Mouse (Mus musculus) liver, adult 2 months (tissue): ENCODE results near the gene Nlrp6. TPM values are rescaled to one million over a fixed set of nuclear protein-coding genes. Genes with fewer than 3 reads are reported as not detected.
A peak's percentile ranks its signal among the peaks of the same experiment; 100 is the strongest.

Source experiments
- DNase-seq: peaks from one replicate; pipeline ENCODE4 v3.0.0-alpha.2; 2011; ENCODE audit warnings: low read depth, low spot score; ENCODE audit errors: extremely low read depth
- H3K27ac ChIP-seq: fragments of 200-500 bp; replicated peaks from 2 replicates; pipeline ENCODE4 v1.5.1; 2012; ENCODE audit warnings: low read depth, mild to moderate bottlenecking, control low read depth, inconsistent platforms, low read length; ENCODE audit not compliant: insufficient read depth
- H3K27me3 ChIP-seq: fragments of 200-500 bp; 2 replicates; pipeline ENCODE4 v1.6.1; 2012; ENCODE audit warnings: mild to moderate bottlenecking, moderate library complexity, low read length, inconsistent platforms; ENCODE audit not compliant: control insufficient read depth, insufficient read depth
- H3K36me3 ChIP-seq: fragments of 200-500 bp; 2 replicates; pipeline ENCODE4 v1.6.1; 2012; ENCODE audit warnings: low read length, inconsistent platforms; ENCODE audit not compliant: control insufficient read depth, insufficient read depth
- H3K4me1 ChIP-seq: fragments of 200-500 bp; 2 replicates; pipeline ENCODE4 v1.6.1; 2011; ENCODE audit warnings: low read length; ENCODE audit not compliant: control insufficient read depth, insufficient read depth
- H3K4me3 ChIP-seq: fragments of 200-500 bp; 2 replicates; pipeline ENCODE4 v1.5.1; 2011; ENCODE audit warnings: low read depth, mild to moderate bottlenecking, control low read depth, low read length, moderate library complexity; ENCODE audit not compliant: insufficient read depth
- H3K79me2 ChIP-seq: fragments of 200-500 bp; 2 replicates; pipeline ENCODE4 v1.6.1; 2012; ENCODE audit warnings: inconsistent platforms, mild to moderate bottlenecking, low read length, moderate library complexity; ENCODE audit not compliant: control insufficient read depth, insufficient read depth
- H3K9ac ChIP-seq: fragments of 200-500 bp; 2 replicates; pipeline ENCODE4 v1.6.1; 2012; ENCODE audit warnings: low read depth, mild to moderate bottlenecking, control low read depth, inconsistent platforms, low read length
- CTCF ChIP-seq: fragments of 200-500 bp; IDR thresholded peaks from 2 replicates; pipeline ENCODE4 v1.5.1; 2011; ENCODE audit warnings: low read depth, low read length, control low read depth
- POLR2A ChIP-seq: fragments of 200-500 bp; IDR thresholded peaks from 2 replicates; pipeline ENCODE4 v1.6.1; 2011; ENCODE audit warnings: low read length, control low read depth; ENCODE audit not compliant: insufficient read depth; ENCODE audit errors: extremely low read depth
- WGBS: fragments of 180-500 bp; shearing (Covaris S2); methylation state at CpG from one replicate; pipeline ENCODE4 v1.1.7; 2018; 5-methylcytosine and 5-hydroxymethylcytosine counted together
- polyA plus RNA-seq: library from polyadenylated mRNA; depleted of rRNA; stranded (reverse); fragments of >200 nt; gene quantifications from 2 replicates; pipeline ENCODE4 v1.2.3, GENCODE M21; 2012
- total RNA-seq: library from RNA; depleted of rRNA; stranded (reverse); fragments of >200 nt; gene quantifications from 2 replicates; pipeline ENCODE4 v1.2.3, GENCODE M21; 2014

Gene Nlrp6
- total and polyA plus RNA-seq, 2 experiments: 28.9 to 119 TPM

- Histone ChIP-seq H3K9ac (peak overlapping the region; percentile 2; the same call in 1 of the 2 replicates), H3K27ac (peak overlapping the region; percentile 39; the same call in 1 of the 2 replicates), H3K27me3 (no peaks in the 10 kb centered on the region)
Measured at GRCm38 (mm10) chr7:140923070-140923775, 2.5 kb downstream of the Nlrp6 start.

GRCm38 (mm10) chr7:140927181-140927580, 6.5 kb downstream of the Nlrp6 start:
- H3K4me1 ChIP-seq: peaks cover 24% of the 10 kb centered on the region
- H3K79me2 ChIP-seq: no peaks in the 10 kb centered on the region
- 66% methylated on average over 6 of the region's 6 CpGs for WGBS
- H3K27me3 ChIP-seq: no peaks in the 10 kb centered on the region
- no peak overlapping the region for H3K9ac ChIP-seq
- H3K27ac ChIP-seq: no peak overlapping the region; the same call in 1 of the 2 replicates
- H3K4me3 ChIP-seq: no peak overlapping the region
- TF ChIP-seq POLR2A (no peak), CTCF (no peak)
- peaks cover 30% of the 10 kb centered on the region for H3K36me3 ChIP-seq
- peak; percentile 77 for DNase-seq

More at GRCm38 (mm10) chr7:140923070-140923775, 2.5 kb downstream of the Nlrp6 start:
- H3K36me3 ChIP-seq: peaks cover 30% of the 10 kb centered on the region; the same call in 1 of the 2 replicates
- no peaks in the 10 kb centered on the region for H3K79me2 ChIP-seq
- peaks cover 29% of the 10 kb centered on the region for H3K4me1 ChIP-seq
- peak; percentile 79 for DNase-seq
- H3K4me3 ChIP-seq: no peak overlapping the region
- 31% methylated on average over 30 of the region's 30 CpGs for WGBS
- TF ChIP-seq CTCF: no peak
- TF ChIP-seq POLR2A: no peak

- Histone ChIP-seq H3K79me2 (no peaks in the 10 kb centered on the region; the same call in 1 of the 2 replicates), H3K27ac (no peak overlapping the region), H3K4me1 (peaks cover 5% of the 10 kb centered on the region; the same call in 1 of the 2 replicates), H3K27me3 (no peaks in the 10 kb centered on the region), H3K36me3 (no peaks in the 10 kb centered on the region), H3K9ac (no peak overlapping the region), H3K4me3 (no peak overlapping the region)
- WGBS: 57% methylated on average over 3 of the region's 3 CpGs
- TF ChIP-seq CTCF (peak; percentile 67), POLR2A (no peak)
- peak; percentile 58 for DNase-seq
Measured at GRCm38 (mm10) chr7:140938436-140938835, 17.7 kb downstream of the Nlrp6 start.

- TF ChIP-seq POLR2A (no peak), CTCF (no peak)
- no peaks in the 10 kb centered on the region for H3K36me3 ChIP-seq
- WGBS: 74% methylated on average over 2 of the region's 2 CpGs
- no peak overlapping the region for H3K4me3 ChIP-seq
- H3K9ac ChIP-seq: no peak overlapping the region
- peaks cover 5% of the 10 kb centered on the region; the same call in 1 of the 2 replicates for H3K4me1 ChIP-seq
- no peaks in the 10 kb centered on the region for H3K27me3 ChIP-seq
- no peaks in the 10 kb centered on the region; the same call in 1 of the 2 replicates for H3K79me2 ChIP-seq
- H3K27ac ChIP-seq: no peak overlapping the region
- no peak for DNase-seq
Measured at GRCm38 (mm10) chr7:140938896-140939295, 18.2 kb downstream of the Nlrp6 start.

GRCm38 (mm10) chr7:140939669-140940171, 19.0 kb downstream of the Nlrp6 start:
- H3K27ac ChIP-seq: no peak overlapping the region
- H3K27me3 ChIP-seq: no peaks in the 10 kb centered on the region
- TF ChIP-seq CTCF (no peak), POLR2A (no peak)
- WGBS: 50% methylated on average over 8 of the region's 8 CpGs
- H3K36me3 ChIP-seq: no peaks in the 10 kb centered on the region
- no peak overlapping the region for H3K9ac ChIP-seq
- no peaks in the 10 kb centered on the region; the same call in 1 of the 2 replicates for H3K79me2 ChIP-seq
- no peak overlapping the region for H3K4me3 ChIP-seq
- peaks cover 5% of the 10 kb centered on the region; the same call in 1 of the 2 replicates for H3K4me1 ChIP-seq
- no peak for DNase-seq
